Comparison of ENCODE assay signal across 15 mouse cellular contexts in the genomic region with DNA sequence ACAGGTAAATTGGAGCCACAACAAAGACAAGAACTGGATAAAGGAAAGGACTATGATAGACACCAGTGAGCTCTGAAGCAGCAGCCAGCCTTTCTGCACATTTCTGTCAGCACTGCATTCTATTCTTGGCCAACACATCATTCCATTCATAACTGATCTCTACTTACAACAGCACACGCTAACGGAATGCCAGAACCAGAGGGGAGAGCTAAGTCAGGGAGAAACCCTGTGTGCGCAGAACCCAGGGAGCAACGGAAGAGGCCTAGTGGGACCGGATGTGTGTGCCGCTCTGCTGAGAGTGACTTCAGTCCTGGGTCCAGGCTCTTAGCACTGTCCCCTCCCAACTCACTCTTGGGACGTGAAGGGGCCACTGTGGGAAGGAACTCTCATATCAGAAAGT. TPM values are rescaled to one million over a fixed set of nuclear protein-coding genes. Genes with fewer than 3 reads are reported as not detected.
A peak's percentile ranks its signal among the peaks of the same experiment; 100 is the strongest.
DNase-seq lines count a peak whose midpoint lies in the region; ATAC-seq lines count a peak whose summit lies in the region.
"Had no signal": no experiment of that assay in that cellular context is flagged by ENCODE, and none has a peak within 500 bp of the region (broad histone marks: within the 10 kb centered on the region; RNA-seq: fewer than 3 reads in every experiment).

No protein-coding gene starts in this region.

- ATAC-seq in intestine, embryonic 15.5 days: peak; percentile 72
- no peak for ATAC-seq in granulocyte monocyte progenitor cell, adult 5-6 weeks (replicated peaks; ENCODE audit: poor library complexity, severe bottlenecking)

- H3K4me2 ChIP-seq in intestine, embryonic 15.5 days (replicated peaks): no peak overlapping the region

- H3K27ac ChIP-seq in heart, embryonic 10.5 days: peak overlapping the region; percentile 72
- 0 out of 2 replicates have a peak overlapping the region, but pooled peaks have one; percentile 32 for H3K27ac ChIP-seq in intestine, embryonic 15.5 days
- H3K27ac ChIP-seq: hindbrain, embryonic 10.5 days had no signal

- peaks cover 12% of the 10 kb centered on the region; the same call in 1 of the 2 replicates for H3K4me1 ChIP-seq in heart, embryonic 10.5 days
- peaks cover 4% of the 10 kb centered on the region; the same call in 1 of the 2 replicates for H3K4me1 ChIP-seq in intestine, embryonic 15.5 days (replicated peaks)

- peak overlapping the region; percentile 35; the same call in 1 of the 2 replicates for H3K4me3 ChIP-seq in heart, embryonic 10.5 days
- H3K4me3 ChIP-seq in intestine, embryonic 15.5 days (replicated peaks): no peak overlapping the region
- H3K4me3 ChIP-seq: erythroblast, embryonic 14.5 days; hindbrain, embryonic 10.5 days had no signal

- H3K9ac ChIP-seq in intestine, embryonic 15.5 days: no peak overlapping the region; the same call in 1 of the 2 replicates

- H3K36me3 ChIP-seq in heart, embryonic 10.5 days: no peaks in the 10 kb centered on the region
- H3K36me3 ChIP-seq in intestine, embryonic 15.5 days: no peaks in the 10 kb centered on the region
- H3K36me3 ChIP-seq: G1E; hindbrain, embryonic 10.5 days had no signal

- no peaks in the 10 kb centered on the region for H3K27me3 ChIP-seq in heart, embryonic 10.5 days (ENCODE audit: insufficient read depth, poor library complexity, severe bottlenecking)
- no peaks in the 10 kb centered on the region for H3K27me3 ChIP-seq in intestine, embryonic 15.5 days (replicated peaks)

- intact Hi-C loops in gastrocnemius, postnatal 14 days (cut with DNase I; ENCODE audit: low total_unique reads): no loop called here

- peak; percentile 16 for DNase-seq in gastrocnemius, postnatal 14 days
- DNase-seq in gastrocnemius, adult 8-10 months (ENCODE audit: low spot score in 2 of 2): no peak
- DNase-seq in Muller cell, postnatal 12 days (ENCODE audit: inconsistent ontology term): peak; percentile 80
- peak; percentile 81 for DNase-seq in heart, embryonic 10.5 days (ENCODE audit: low spot score)
- no peak for DNase-seq in spleen, postnatal 10 days (ENCODE audit: low spot score in 2 of 2)
- no peak for DNase-seq in frontal cortex, postnatal 36 days (ENCODE audit: low spot score in 2 of 2)
- DNase-seq: cerebellum, adult 11-12 months; right cerebral cortex, postnatal 14 days; thymus, postnatal 14 days had no signal

- WGBS in heart, embryonic 10.5 days: 37% methylated on average over 7 of the region's 7 CpGs
- 59% methylated on average over 7 of the region's 7 CpGs for WGBS in intestine, embryonic 15.5 days

- no peaks in the 10 kb centered on the region for H3K9me3 ChIP-seq in heart, embryonic 10.5 days
- no peaks in the 10 kb centered on the region for H3K9me3 ChIP-seq in intestine, embryonic 15.5 days
- H3K9me3 ChIP-seq: G1E; hindbrain, embryonic 10.5 days had no signal

RNA-seq across cellular contexts. Expression of gene Osmr, which starts 13.2 kb away (rescaled TPM):
- 1 to 10 TPM; 4.2 to 5.9 TPM for total RNA-seq in gastrocnemius, postnatal 14 days (2021)
- total RNA-seq in gastrocnemius, adult 8-10 months (2022): 1 to 10 TPM; 2.9 to 4.6 (median 3.6) TPM
- 0.54 and 0.97 TPM in 2 replicates for polyA plus RNA-seq in heart, embryonic 10.5 days (2016; fragmentation: Nextera tagmentation; extraction: Ambion mirVana)
- 1.2 and 1.6 TPM in 2 replicates for polyA plus RNA-seq in intestine, embryonic 15.5 days (2015; fragmentation: Nextera tagmentation; extraction: Ambion mirVana)
- not detected in 2 replicates for total RNA-seq in granulocyte monocyte progenitor cell, adult 5-6 weeks (2014; fragmentation: Nextera tagmentation)
- not detected in 2 replicates for total RNA-seq in granulocyte monocyte progenitor cell, adult 5-6 weeks (2017)
- total RNA-seq: megakaryocyte progenitor cell, adult 5-6 weeks had no signal
- polyA plus RNA-seq: erythroblast, embryonic 14.5 days; G1E had no signal

Comparison
In these comparisons a context has a peak if more than half of its experiments do, and no peak if none do; other contexts are left out.
1. DNase-seq: peak in gastrocnemius, postnatal 14 days (single experiment), Muller cell, postnatal 12 days (single experiment) and heart, embryonic 10.5 days (single experiment); none in gastrocnemius, adult 8-10 months (0 of 2), spleen, postnatal 10 days (0 of 2) and frontal cortex, postnatal 36 days (0 of 2).